Mouse (Mus musculus) CH12.LX (cell line): ENCODE results near the gene Tdrd7. TPM values are rescaled to one million over a fixed set of nuclear protein-coding genes. Genes with fewer than 3 reads are reported as not detected.

Experiments
- DNase-seq: peaks from one replicate; pipeline ENCODE4 v3.0.0-alpha.2; 2013; ENCODE audit errors: extremely low read depth
- H3K27ac ChIP-seq: 2 replicates; pipeline ENCODE4 v1.5.1; 2012; ENCODE audit warnings: low read depth, mild to moderate bottlenecking, control low read depth, moderate library complexity; ENCODE audit not compliant: insufficient read depth
- H3K27me3 ChIP-seq: replicated peaks from 2 replicates; pipeline ENCODE3; 2012; ENCODE audit warnings: inconsistent platforms
- H3K36me3 ChIP-seq, 2 experiments: replicated peaks in 1 of 2; 2 replicates each; pipeline versions ENCODE3 to v1.6.1; 2012; ENCODE audit warnings: inconsistent platforms in 1 of 2, low read length in 1 of 2, mild to moderate bottlenecking in 1 of 2, mixed read lengths in 1 of 2, moderate library complexity in 1 of 2; ENCODE audit not compliant: control insufficient read depth in 1 of 2, insufficient read depth in 1 of 2
- H3K4me1 ChIP-seq, 2 experiments: 2 replicates each; pipeline ENCODE4 v1.6.1; 2012; ENCODE audit warnings: inconsistent platforms in 1 of 2, moderate library complexity in 1 of 2; ENCODE audit not compliant: insufficient read depth in 2 of 2, control insufficient read depth in 1 of 2
- H3K4me2 ChIP-seq: 2 replicates; pipeline ENCODE4 v1.6.1; 2012; ENCODE audit warnings: low read depth, mild to moderate bottlenecking, control low read depth; ENCODE audit not compliant: poor library complexity, insufficient read depth, severe bottlenecking
- H3K4me3 ChIP-seq, 3 experiments: fragments of 150-350 bp in 1 of 3; sonication (generic) in 1 of 3; replicated peaks in 1 of 3; 2 replicates each; pipeline versions ENCODE3 to v1.5.1; 2011 to 2012; ENCODE audit warnings: low read depth in 2 of 3, low read length in 2 of 3, mild to moderate bottlenecking in 2 of 3, moderate library complexity in 2 of 3, control low read depth in 1 of 3, improper control_type of control experiment in 1 of 3, inconsistent platforms in 1 of 3, mixed read lengths in 1 of 3; ENCODE audit not compliant: poor library complexity in 1 of 3
- H3K79me2 ChIP-seq: replicated peaks from 2 replicates; pipeline ENCODE4 v1.6.1; 2012; ENCODE audit warnings: mild to moderate bottlenecking, moderate library complexity; ENCODE audit not compliant: control insufficient read depth, poor library complexity, insufficient read depth, severe bottlenecking; ENCODE audit errors: extremely low read depth
- H3K9ac ChIP-seq: 2 replicates; pipeline ENCODE4 v1.6.1; 2012; ENCODE audit warnings: low read depth, mild to moderate bottlenecking, control low read depth, moderate library complexity; ENCODE audit not compliant: insufficient read depth
- H3K9me3 ChIP-seq: replicated peaks from 2 replicates; pipeline ENCODE3; 2012; ENCODE audit warnings: low read length, inconsistent platforms, mixed read lengths
- CHD1 ChIP-seq: IDR thresholded peaks from 2 replicates; pipeline ENCODE4 v1.6.1; 2012; ENCODE audit warnings: low read depth, low read length, improper control_type of control experiment, inconsistent platforms
- CTCF ChIP-seq, 2 experiments: IDR thresholded peaks in 1 of 2; conservative IDR thresholded peaks in 1 of 2; 2 replicates each; pipeline ENCODE4 v1.5.1; 2011 to 2012; ENCODE audit warnings: low read depth in 2 of 2, low read length in 2 of 2, improper control_type of control experiment in 1 of 2, inconsistent platforms in 1 of 2, mild to moderate bottlenecking in 1 of 2, moderate library complexity in 1 of 2
- E2F4 ChIP-seq: IDR thresholded peaks from 2 replicates; pipeline ENCODE4 v1.6.1; 2011; ENCODE audit warnings: low read depth, low read length, improper control_type of control experiment; ENCODE audit not compliant: insufficient replicate concordance
- ETS1 ChIP-seq: conservative IDR thresholded peaks from 2 replicates; pipeline ENCODE4 v1.6.1; 2012; ENCODE audit warnings: low read depth, mild to moderate bottlenecking, inconsistent platforms, low read length, improper control_type of control experiment, moderate library complexity
- IRF4 ChIP-seq: IDR thresholded peaks from 2 replicates; pipeline ENCODE4 v1.6.1; 2014; ENCODE audit warnings: low read depth, mild to moderate bottlenecking, inconsistent platforms, low read length, improper control_type of control experiment
- JUN ChIP-seq: IDR thresholded peaks from 2 replicates; pipeline ENCODE4 v1.6.1; 2011; ENCODE audit warnings: low read depth, mild to moderate bottlenecking, low read length, improper control_type of control experiment, moderate library complexity; ENCODE audit not compliant: insufficient read depth
- JUND ChIP-seq: conservative IDR thresholded peaks from 2 replicates; pipeline ENCODE4 v1.6.1; 2011; ENCODE audit warnings: low read depth, low read length, improper control_type of control experiment
- KAT2A ChIP-seq: IDR thresholded peaks from 2 replicates; pipeline ENCODE4 v1.6.1; 2012; ENCODE audit warnings: low read length, improper control_type of control experiment, inconsistent platforms; ENCODE audit not compliant: insufficient replicate concordance
- MAX ChIP-seq: IDR thresholded peaks from 2 replicates; pipeline ENCODE4 v1.6.1; 2011; ENCODE audit warnings: low read length, improper control_type of control experiment
- MAZ ChIP-seq: IDR thresholded peaks from 2 replicates; pipeline ENCODE4 v1.6.1; 2012; ENCODE audit warnings: low read depth, mild to moderate bottlenecking, inconsistent platforms, low read length, improper control_type of control experiment, moderate library complexity
- MYC ChIP-seq: IDR thresholded peaks from 2 replicates; pipeline ENCODE4 v1.6.1; 2011; ENCODE audit warnings: low read depth, mild to moderate bottlenecking, improper control_type of control experiment, low read length
- PAX5 ChIP-seq: IDR thresholded peaks from 2 replicates; pipeline ENCODE4 v1.6.1; 2012; ENCODE audit warnings: low read length, inconsistent platforms, mixed read lengths
- RAD21 ChIP-seq: IDR thresholded peaks from 2 replicates; pipeline ENCODE4 v1.6.1; 2011; ENCODE audit warnings: low read depth, mild to moderate bottlenecking, low read length, improper control_type of control experiment, moderate library complexity
- RCOR1 ChIP-seq: conservative IDR thresholded peaks from 2 replicates; pipeline ENCODE4 v1.6.1; 2012; ENCODE audit warnings: low read depth, mild to moderate bottlenecking, inconsistent platforms, low read length, improper control_type of control experiment
- TCF12 ChIP-seq: IDR thresholded peaks from 2 replicates; pipeline ENCODE4 v1.6.1; 2014; ENCODE audit warnings: low read depth, mild to moderate bottlenecking, inconsistent platforms, low read length, improper control_type of control experiment
- UBTF ChIP-seq: IDR thresholded peaks from 2 replicates; pipeline ENCODE4 v1.6.1; 2012; ENCODE audit warnings: low read depth, mild to moderate bottlenecking, inconsistent platforms, low read length, improper control_type of control experiment, moderate library complexity
- USF1 ChIP-seq: IDR thresholded peaks from 2 replicates; pipeline ENCODE4 v1.6.1; 2014; ENCODE audit warnings: low read depth, mild to moderate bottlenecking, inconsistent platforms, low read length, improper control_type of control experiment
- USF2 ChIP-seq: conservative IDR thresholded peaks from 2 replicates; pipeline ENCODE4 v1.6.1; 2011; ENCODE audit warnings: low read depth, low read length, improper control_type of control experiment
- dilution Hi-C: fragments of 300-500 bp; cut with MboI; formaldehyde crosslinking; loops from 2 replicates; pipeline ENCODE4 v1.14.3; 2020; ENCODE audit warnings: low sequenced_read_pairs; ENCODE audit not compliant: extremely low pct_unique_long_range_greater_than_20kb, extremely low pct_ligation_motif_present
- in situ Hi-C: fragments of 300-500 bp; cut with MboI; formaldehyde crosslinking; loops from 3 replicates; pipeline ENCODE4 v1.14.3; 2019; ENCODE audit warnings: low sequenced_read_pairs, low pct_ligation_motif_present, low pct_unique_long_range_greater_than_20kb, mixed read lengths
- polyA plus RNA-seq: library from polyadenylated mRNA; unstranded; fragments of >175 nt; gene quantifications from 2 replicates; pipeline ENCODE4 v1.2.1, GENCODE M21; 2012; ENCODE audit warnings: low read depth; ENCODE audit not compliant: insufficient read length
- total RNA-seq, 2 experiments: library from RNA; depleted of rRNA; stranded (reverse); fragments of 300-350 nt in 1 of 2; fragments of >200 nt in 1 of 2; gene quantifications; 2 replicates each; pipeline ENCODE4 v1.2.3; 2012 to 2014

The Tdrd7 gene
- total and polyA plus RNA-seq, 3 experiments = 1.6 to 2.9 (median 2.7) TPM

- TF ChIP-seq IRF4 = no peak
- TF ChIP-seq RAD21 = no peak
- TF ChIP-seq ETS1 = no peak
- TF ChIP-seq JUN = no peak
- no peak for TF ChIP-seq JUND
- TF ChIP-seq PAX5 = no peak
- no peak for TF ChIP-seq RCOR1
- TF ChIP-seq CTCF (conservative IDR thresholded peaks at IDR 0.05 in 1 of 2, IDR thresholded peaks at IDR 0.05 in 1 of 2; ENCODE audit: low read depth in 2 of 2, low read length in 2 of 2) = no peak
- TF ChIP-seq CHD1 = no peak
- no peak for TF ChIP-seq USF1
- no peak for TF ChIP-seq E2F4
- no peak for TF ChIP-seq TCF12
- TF ChIP-seq UBTF = no peak
- TF ChIP-seq, all 38 proteins: peak for 0
- Histone ChIP-seq H3K79me2 (no peaks in the 10 kb centered on the region), H3K9me3 (peaks cover 5% of the 10 kb centered on the region), H3K27me3 (no peaks in the 10 kb centered on the region), H3K4me1 (peaks cover 6 to 27% of the 10 kb centered on the region in 2 experiments; a peak in 3 of 4 replicates), H3K9ac (no peak overlapping the region), H3K27ac (no peak overlapping the region), H3K4me2 (no peak overlapping the region), H3K4me3 (no peak overlapping the region), H3K36me3 (no peaks in the 10 kb centered on the region)
- in situ Hi-C loops (no loop called here), dilution Hi-C loops (no loop called here)
- no peak for DNase-seq
Observed at GRCm38 (mm10) chr4:45951830-45952229, 13.3 kb upstream of the Tdrd7 start.

GRCm38 (mm10) chr4:45953025-45953919 is 11.9 kb upstream of the Tdrd7 start:
- in situ Hi-C loops = no loop called here
- no peak for TF ChIP-seq MAZ
- peak; percentile 72 for TF ChIP-seq MAX
- TF ChIP-seq MYC = 0 out of 2 replicates have a peak, but pooled peaks have one; percentile 37
- TF ChIP-seq KAT2A = no peak
- TF ChIP-seq USF2 = no peak
- Histone ChIP-seq H3K36me3 (no peaks in the 10 kb centered on the region), H3K4me1 (peaks cover 6 to 25% of the 10 kb centered on the region in 2 experiments; a peak in 3 of 4 replicates), H3K27me3 (no peaks in the 10 kb centered on the region), H3K9me3 (peaks cover 6% of the 10 kb centered on the region), H3K4me3 (no peak overlapping the region), H3K4me2 (no peak overlapping the region), H3K79me2 (no peaks in the 10 kb centered on the region), H3K9ac (no peak overlapping the region), H3K27ac (no peak overlapping the region)
- no peak for DNase-seq
- dilution Hi-C loops = no loop called here
